Mouse (Mus musculus): ENCODE data around the gene Sucnr1. TPM values are rescaled to one million over a fixed set of nuclear protein-coding genes. Genes with fewer than 3 reads are reported as not detected.
"Not testable (repeated sequence)": the region's sequence is repeated elsewhere in the genome, so short reads cannot be mapped to it uniquely, and the experiment has no call there.

Gene Sucnr1
- polyA plus RNA-seq, 1 experiment = 0.67 TPM

GRCm38 (mm10) chr3:60094386-60095156 is 12.9 kb downstream of the Sucnr1 start:
- no peak overlapping the region for H3K27ac ChIP-seq (ENCODE audit: control insufficient read depth, insufficient read depth, low read length)
- H3K36me3 ChIP-seq (ENCODE audit: control insufficient read depth, insufficient read depth, low read length) = no peaks in the 10 kb centered on the region
- TF ChIP-seq CTCF (IDR thresholded peaks at IDR 0.05; ENCODE audit: borderline replicate concordance, control insufficient read depth, extremely low read depth, insufficient read depth, low read length, poor library complexity) (no peak), POLR2A (IDR thresholded peaks at IDR 0.05; ENCODE audit: control insufficient read depth, extremely low read depth, insufficient read depth, low read length, poor library complexity) (no peak)
- no peaks in the 10 kb centered on the region for H3K27me3 ChIP-seq (ENCODE audit: control insufficient read depth, insufficient read depth, low read length)
- H3K4me1 ChIP-seq (replicated peaks; ENCODE audit: control insufficient read depth, insufficient read depth, low read length) = no peaks in the 10 kb centered on the region
- 88% methylated on average over 2 of the region's 2 CpGs for WGBS
- no peak overlapping the region for H3K4me3 ChIP-seq (ENCODE audit: control insufficient read depth, insufficient read depth, low read length)
- no peak for DNase-seq

DNA sequence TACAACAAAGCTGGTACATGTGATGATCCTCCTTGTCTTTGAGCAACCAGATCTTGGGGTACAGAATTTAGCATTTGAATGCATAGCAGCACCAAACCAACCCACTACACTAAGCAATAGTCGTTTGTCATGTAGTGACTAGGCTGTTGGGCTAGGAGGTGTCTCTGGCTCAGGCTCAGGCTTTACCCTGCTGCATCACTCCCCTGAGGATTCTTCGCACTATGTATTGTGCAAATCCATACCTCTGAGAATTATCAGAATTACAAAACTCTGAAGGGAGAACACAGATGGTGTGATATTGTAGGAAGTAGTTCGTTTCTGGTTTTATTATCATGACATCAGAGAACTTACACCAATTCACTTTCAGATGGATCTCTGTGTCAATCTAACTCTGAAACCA is 15.3 kb downstream of the Sucnr1 start:
- H3K27ac ChIP-seq (ENCODE audit: control insufficient read depth, insufficient read depth, low read length) = no peak overlapping the region
- H3K27me3 ChIP-seq (ENCODE audit: control insufficient read depth, insufficient read depth, low read length) = no peaks in the 10 kb centered on the region
- H3K4me3 ChIP-seq (ENCODE audit: control insufficient read depth, insufficient read depth, low read length) = no peak overlapping the region
- 35% methylated on average over 3 of the region's 3 CpGs for WGBS
- no peaks in the 10 kb centered on the region for H3K4me1 ChIP-seq (replicated peaks; ENCODE audit: control insufficient read depth, insufficient read depth, low read length)
- TF ChIP-seq CTCF (IDR thresholded peaks at IDR 0.05; ENCODE audit: borderline replicate concordance, control insufficient read depth, extremely low read depth, insufficient read depth, low read length, poor library complexity) (no peak), POLR2A (IDR thresholded peaks at IDR 0.05; ENCODE audit: control insufficient read depth, extremely low read depth, insufficient read depth, low read length, poor library complexity) (no peak)
- DNase-seq = no peak
- no peaks in the 10 kb centered on the region for H3K36me3 ChIP-seq (ENCODE audit: control insufficient read depth, insufficient read depth, low read length)

DNA sequence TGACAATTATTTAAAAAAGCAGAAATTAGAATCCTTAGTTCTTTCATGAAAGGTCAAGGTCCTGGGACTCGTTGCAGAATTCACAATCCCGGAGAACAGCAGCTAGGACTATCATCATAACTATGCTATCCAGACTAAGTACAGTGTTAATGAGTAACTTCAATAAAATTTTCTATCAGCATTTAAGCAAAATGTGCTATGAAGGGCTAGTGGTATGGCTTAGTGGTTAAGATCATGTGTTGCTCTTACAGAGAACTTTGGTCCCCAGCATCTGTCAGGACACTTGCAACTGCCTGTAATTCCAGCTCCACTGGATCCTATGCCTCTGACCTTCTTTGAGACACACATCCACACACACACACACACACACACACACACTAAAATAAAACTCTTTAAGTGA is 15.8 kb downstream of the Sucnr1 start:
- Histone ChIP-seq H3K27me3 (ENCODE audit: control insufficient read depth, insufficient read depth, low read length) (no peaks in the 10 kb centered on the region), H3K36me3 (ENCODE audit: control insufficient read depth, insufficient read depth, low read length) (no peaks in the 10 kb centered on the region), H3K4me3 (ENCODE audit: control insufficient read depth, insufficient read depth, low read length) (no peak overlapping the region), H3K4me1 (replicated peaks; ENCODE audit: control insufficient read depth, insufficient read depth, low read length) (no peaks in the 10 kb centered on the region), H3K27ac (ENCODE audit: control insufficient read depth, insufficient read depth, low read length) (no peak overlapping the region)
- TF ChIP-seq CTCF (IDR thresholded peaks at IDR 0.05; ENCODE audit: borderline replicate concordance, control insufficient read depth, extremely low read depth, insufficient read depth, low read length, poor library complexity) (no peak), POLR2A (IDR thresholded peaks at IDR 0.05; ENCODE audit: control insufficient read depth, extremely low read depth, insufficient read depth, low read length, poor library complexity) (no peak)
- 90% methylated on average over 2 of the region's 2 CpGs for WGBS
- no peak for DNase-seq

DNA sequence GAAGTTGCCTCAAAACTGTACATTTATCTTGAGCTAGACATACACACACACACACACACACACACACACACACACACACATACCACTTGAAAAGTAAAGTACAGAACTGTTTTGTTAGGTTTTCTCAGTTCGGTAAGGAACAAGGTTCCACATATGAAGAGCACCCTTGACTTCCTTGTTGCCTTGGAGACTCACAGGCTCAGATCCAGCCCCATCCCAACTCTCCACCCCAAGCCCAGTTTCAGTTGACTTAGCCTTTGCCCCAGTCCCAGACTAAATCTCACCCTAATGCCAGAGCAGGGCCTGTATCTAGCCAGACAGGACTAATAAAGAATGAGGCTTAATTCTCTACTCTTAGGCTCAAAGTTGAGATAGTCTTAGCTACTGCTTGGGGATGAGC is 16.9 kb downstream of the Sucnr1 start:
- Histone ChIP-seq H3K27me3 (ENCODE audit: control insufficient read depth, insufficient read depth, low read length) (no peaks in the 10 kb centered on the region), H3K4me3 (ENCODE audit: control insufficient read depth, insufficient read depth, low read length) (no peak overlapping the region), H3K4me1 (replicated peaks; ENCODE audit: control insufficient read depth, insufficient read depth, low read length) (no peaks in the 10 kb centered on the region), H3K36me3 (ENCODE audit: control insufficient read depth, insufficient read depth, low read length) (no peaks in the 10 kb centered on the region), H3K27ac (ENCODE audit: control insufficient read depth, insufficient read depth, low read length) (no peak overlapping the region)
- TF ChIP-seq POLR2A (IDR thresholded peaks at IDR 0.05; ENCODE audit: control insufficient read depth, extremely low read depth, insufficient read depth, low read length, poor library complexity) (no peak), CTCF (IDR thresholded peaks at IDR 0.05; ENCODE audit: borderline replicate concordance, control insufficient read depth, extremely low read depth, insufficient read depth, low read length, poor library complexity) (no peak)
- 71% methylated on average over 1 of the region's 1 CpGs for WGBS
- no peak for DNase-seq

DNA sequence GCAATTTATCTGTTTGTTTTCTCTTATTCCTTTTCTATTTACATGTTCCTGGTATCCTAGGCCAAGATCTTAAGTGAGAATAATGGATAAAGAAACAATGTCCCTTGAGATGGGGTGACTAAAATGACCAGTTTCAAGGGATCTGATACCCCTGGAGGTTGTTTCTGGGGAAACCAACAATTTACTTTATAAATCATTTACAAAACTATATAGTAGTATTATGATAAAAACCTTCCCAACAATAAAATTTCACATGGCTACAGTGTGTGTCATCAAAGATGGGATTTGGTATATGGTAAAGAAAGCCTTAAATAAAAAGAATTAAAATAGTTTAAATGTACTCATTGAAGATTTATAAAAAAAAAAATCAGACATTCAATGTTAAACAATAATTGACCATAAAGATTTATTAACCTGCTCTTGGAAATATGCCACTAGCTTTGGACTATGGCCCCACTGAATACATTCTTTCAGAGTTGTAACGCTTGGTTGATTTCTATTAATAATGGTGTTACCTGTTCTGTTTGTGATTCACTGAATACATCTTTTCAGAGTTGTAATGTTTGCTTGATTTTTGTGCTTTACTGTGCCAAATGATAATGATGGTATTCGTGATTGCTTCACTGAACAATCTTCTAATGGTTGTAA is 22.9 kb downstream of the Sucnr1 start:
- TF ChIP-seq CTCF (IDR thresholded peaks at IDR 0.05; ENCODE audit: borderline replicate concordance, control insufficient read depth, extremely low read depth, insufficient read depth, low read length, poor library complexity) = no peak
- no peak for TF ChIP-seq POLR2A (IDR thresholded peaks at IDR 0.05; ENCODE audit: control insufficient read depth, extremely low read depth, insufficient read depth, low read length, poor library complexity)
- no peaks in the 10 kb centered on the region for H3K36me3 ChIP-seq (ENCODE audit: control insufficient read depth, insufficient read depth, low read length)
- H3K27ac ChIP-seq (ENCODE audit: control insufficient read depth, insufficient read depth, low read length) = no peak overlapping the region
- no peak for DNase-seq
- WGBS = 95% methylated on average over 2 of the region's 2 CpGs
- no peaks in the 10 kb centered on the region for H3K4me1 ChIP-seq (replicated peaks; ENCODE audit: control insufficient read depth, insufficient read depth, low read length)
- H3K27me3 ChIP-seq (ENCODE audit: control insufficient read depth, insufficient read depth, low read length) = no peaks in the 10 kb centered on the region
- no peak overlapping the region for H3K4me3 ChIP-seq (ENCODE audit: control insufficient read depth, insufficient read depth, low read length)

DNA sequence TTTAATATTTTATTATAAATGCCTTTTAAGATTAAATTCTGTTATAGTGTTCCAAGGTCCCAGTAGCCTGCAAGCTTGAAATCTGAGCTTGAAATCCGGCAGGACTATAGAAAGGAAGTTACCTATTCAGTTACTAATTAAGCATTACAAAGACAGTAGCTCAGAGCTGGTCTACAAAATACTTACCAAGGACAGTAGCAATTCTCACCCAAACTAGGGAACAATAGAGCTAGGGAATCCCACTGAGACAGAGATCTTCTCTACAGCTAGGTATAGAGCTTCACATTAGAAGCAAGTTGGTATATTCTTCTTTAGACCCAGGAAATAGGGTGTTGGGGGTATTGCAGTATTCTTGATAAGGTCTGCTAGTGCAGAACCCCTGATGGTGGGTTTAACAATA is 24.8 kb downstream of the Sucnr1 start:
- not testable (repeated sequence) for H3K4me1 ChIP-seq (replicated peaks; ENCODE audit: control insufficient read depth, insufficient read depth, low read length); H3K36me3 ChIP-seq (ENCODE audit: control insufficient read depth, insufficient read depth, low read length); H3K27me3 ChIP-seq (ENCODE audit: control insufficient read depth, insufficient read depth, low read length); H3K4me3 ChIP-seq (ENCODE audit: control insufficient read depth, insufficient read depth, low read length); H3K27ac ChIP-seq (ENCODE audit: control insufficient read depth, insufficient read depth, low read length); DNase-seq
- WGBS = 89% methylated on average over 1 of the region's 1 CpGs
